Mouse (Mus musculus) stomach, embryonic 16.5 days (tissue): ENCODE data around the gene Hck. TPM values are rescaled to one million over a fixed set of nuclear protein-coding genes. Genes with fewer than 3 reads are reported as not detected.

ENCODE experiments used
- ATAC-seq: fragments of 200-750 bp; cut with Nextera tagmentation; 2 replicates; pipeline ENCODE4 v1.8.0; 2017; ENCODE audit warnings: moderate number of reproducible peaks, moderate TSS enrichment; ENCODE audit not compliant: insufficient read depth, low FRiP score
- H3K27ac ChIP-seq: fragments of 300-500 bp; sonication (generic); 2 replicates; pipeline ENCODE4 v1.5.1; 2014; ENCODE audit warnings: low read length
- H3K27me3 ChIP-seq: fragments of 300-500 bp; sonication (generic); 2 replicates; pipeline ENCODE4 v1.6.1; 2014; ENCODE audit warnings: low read length, control low read depth, mixed read lengths; ENCODE audit not compliant: control insufficient read depth, insufficient read depth
- H3K36me3 ChIP-seq: fragments of 300-500 bp; sonication (generic); 2 replicates; pipeline ENCODE4 v1.6.1; 2014; ENCODE audit warnings: low read length; ENCODE audit not compliant: control insufficient read depth, insufficient read depth
- H3K4me1 ChIP-seq: fragments of 300-500 bp; sonication (generic); 2 replicates; pipeline ENCODE4 v1.6.1; 2014; ENCODE audit warnings: low read length, control low read depth, mixed read lengths; ENCODE audit not compliant: control insufficient read depth, insufficient read depth
- H3K4me2 ChIP-seq: fragments of 300-500 bp; sonication (generic); 2 replicates; pipeline ENCODE4 v1.6.1; 2014; ENCODE audit warnings: low read depth, low read length, mixed read lengths
- H3K4me3 ChIP-seq: fragments of 300-500 bp; sonication (generic); replicated peaks from 2 replicates; pipeline ENCODE4 v1.5.1; 2014; ENCODE audit warnings: mild to moderate bottlenecking, low read length
- H3K9ac ChIP-seq: fragments of 300-500 bp; sonication (generic); 2 replicates; pipeline ENCODE4 v1.6.1; 2014; ENCODE audit warnings: low read length
- H3K9me3 ChIP-seq: fragments of 300-500 bp; sonication (generic); replicated peaks from 2 replicates; pipeline ENCODE4 v1.6.1; 2016; ENCODE audit warnings: low read length, control low read depth; ENCODE audit not compliant: control insufficient read depth
- WGBS: fragments of 180-500 bp; shearing (Covaris S2); extraction: QIAGEN DNeasy Blood & Tissue Kit; methylation state at CpG from one replicate; pipeline ENCODE4 v1.1.7; 2014; 5-methylcytosine and 5-hydroxymethylcytosine counted together
- polyA plus RNA-seq: library from polyadenylated mRNA; unstranded; fragments of >200 nt; fragmentation: Nextera tagmentation; extraction: Ambion mirVana; gene quantifications from 2 replicates; pipeline ENCODE4 v1.2.1, GENCODE M21; 2015

Hck gene
- polyA plus RNA-seq, 1 experiment from 2014 or later, result 6.2 TPM

DNA sequence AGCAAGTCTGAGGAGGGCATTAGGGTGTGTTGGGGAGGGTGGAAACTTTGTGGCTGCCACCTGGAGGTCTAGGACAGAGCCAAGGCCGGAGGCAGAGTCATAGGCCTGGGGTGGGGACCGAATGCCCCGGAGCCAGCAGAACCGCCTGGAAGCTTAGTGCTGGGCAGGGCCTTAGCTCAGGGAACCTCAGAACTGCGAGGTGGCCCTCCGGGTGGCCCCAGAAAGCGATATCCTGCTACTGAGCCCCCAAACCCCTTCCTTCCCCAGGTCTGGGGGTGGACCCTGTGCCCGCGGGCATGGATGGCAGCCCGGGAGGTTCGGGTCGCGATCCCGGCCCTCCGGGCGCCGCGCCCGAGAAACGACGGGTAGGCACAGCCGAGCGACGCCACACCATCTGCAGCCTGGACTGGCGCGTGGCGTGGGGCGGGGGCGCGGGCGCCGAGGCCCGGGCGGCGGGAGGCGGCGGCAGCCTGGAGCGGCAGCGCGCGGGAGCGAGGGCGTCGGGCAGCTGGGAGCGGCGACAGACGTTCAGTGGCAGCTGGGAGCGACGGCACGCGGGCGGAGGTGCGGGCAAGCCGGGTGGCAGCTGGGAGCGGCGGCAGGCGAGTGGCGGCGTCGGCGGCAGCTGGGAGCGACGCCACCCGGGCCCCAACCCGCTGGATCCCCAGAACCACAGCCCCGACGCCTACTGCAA is 36.6 kb upstream of the Hck start:
- Histone ChIP-seq H3K9me3 (no peaks in the 10 kb centered on the region), H3K9ac (peak overlapping the region; percentile 59), H3K36me3 (no peaks in the 10 kb centered on the region), H3K27ac (no peak overlapping the region), H3K27me3 (peaks cover 58% of the 10 kb centered on the region), H3K4me1 (0 out of 2 replicates have a peak, but pooled peaks cover 5% of the 10 kb centered on the region), H3K4me3 (peak overlapping the region; percentile 36), H3K4me2 (peak overlapping the region; percentile 54)
- WGBS, result 12% methylated on average over 67 of the region's 67 CpGs
- no peak for ATAC-seq

GRCm38 (mm10) chr2:153074651-153075050 is 33.6 kb upstream of the Hck start:
- H3K27ac ChIP-seq, result no peak overlapping the region
- no peaks in the 10 kb centered on the region for H3K36me3 ChIP-seq
- ATAC-seq, result no peak
- H3K4me1 ChIP-seq, result 0 out of 2 replicates have a peak, but pooled peaks cover 5% of the 10 kb centered on the region
- H3K4me2 ChIP-seq, result no peak overlapping the region
- WGBS, result 84% methylated on average over 10 of the region's 10 CpGs
- no peak overlapping the region for H3K9ac ChIP-seq
- no peaks in the 10 kb centered on the region for H3K9me3 ChIP-seq
- peaks cover 43% of the 10 kb centered on the region for H3K27me3 ChIP-seq
- H3K4me3 ChIP-seq, result no peak overlapping the region

- peak; percentile 25; the same call in 1 of the 2 replicates for ATAC-seq
- peaks cover 29% of the 10 kb centered on the region for H3K27me3 ChIP-seq
These were observed 32.3 kb upstream of the Hck start for GRCm38 (mm10) chr2:153075961-153076360.

DNA sequence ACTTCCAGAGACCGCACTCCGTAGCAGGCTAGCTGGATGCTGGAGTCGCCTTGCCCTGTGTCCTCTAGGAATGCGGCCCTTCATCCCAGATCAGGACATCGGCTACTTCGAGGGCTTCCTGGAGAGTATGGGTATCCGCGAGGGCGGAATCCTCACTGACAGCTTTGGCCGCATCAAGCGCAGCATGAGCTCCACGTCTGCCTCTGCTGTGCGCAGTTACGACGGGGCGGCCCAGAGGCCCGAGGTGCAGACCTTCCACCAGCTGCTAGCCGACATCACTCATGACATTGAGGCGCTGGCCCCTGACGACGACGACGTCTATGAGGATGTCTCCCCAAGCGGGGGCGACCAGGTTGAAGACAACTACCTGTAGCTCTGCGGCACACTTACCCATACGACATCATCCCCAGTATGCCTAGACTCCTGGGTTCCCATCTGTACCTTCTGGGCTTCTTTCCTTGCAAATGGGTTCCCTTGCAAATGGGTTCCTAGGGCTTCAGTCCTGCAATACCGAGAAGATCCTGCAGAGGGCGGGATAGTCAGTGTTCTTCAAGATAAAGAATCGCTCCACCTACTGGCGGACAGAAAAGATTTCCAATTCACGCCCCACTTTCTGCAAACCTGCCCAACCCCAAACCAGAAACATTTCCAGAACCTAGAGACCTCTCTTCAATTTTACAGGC is 27.3 kb upstream of the Hck start:
- Histone ChIP-seq H3K9ac (no peak overlapping the region), H3K4me2 (0 out of 2 replicates have a peak overlapping the region, but pooled peaks have one; percentile 21), H3K4me1 (no peaks in the 10 kb centered on the region), H3K27me3 (no peaks in the 10 kb centered on the region), H3K27ac (no peak overlapping the region), H3K4me3 (no peak overlapping the region), H3K36me3 (no peaks in the 10 kb centered on the region), H3K9me3 (no peaks in the 10 kb centered on the region)
- ATAC-seq, result no peak
- 37% methylated on average over 32 of the region's 32 CpGs for WGBS

More at GRCm38 (mm10) chr2:153075961-153076360, 32.3 kb upstream of the Hck start:
- H3K4me1 ChIP-seq, result 0 out of 2 replicates have a peak, but pooled peaks cover 5% of the 10 kb centered on the region
- H3K36me3 ChIP-seq, result no peaks in the 10 kb centered on the region
- H3K9me3 ChIP-seq, result no peaks in the 10 kb centered on the region
- 52% methylated on average over 2 of the region's 2 CpGs for WGBS
- H3K9ac ChIP-seq, result no peak overlapping the region
- no peak overlapping the region for H3K27ac ChIP-seq
- H3K4me2 ChIP-seq, result no peak overlapping the region
- H3K4me3 ChIP-seq, result no peak overlapping the region

GRCm38 (mm10) chr2:153081866-153082265 is 26.4 kb upstream of the Hck start:
- Histone ChIP-seq H3K27me3 (no peaks in the 10 kb centered on the region), H3K9ac (no peak overlapping the region), H3K9me3 (no peaks in the 10 kb centered on the region), H3K4me3 (no peak overlapping the region), H3K27ac (no peak overlapping the region), H3K4me2 (no peak overlapping the region), H3K36me3 (no peaks in the 10 kb centered on the region), H3K4me1 (no peaks in the 10 kb centered on the region)
- 73% methylated on average over 6 of the region's 6 CpGs for WGBS
- no peak for ATAC-seq

- no peak for ATAC-seq
- no peaks in the 10 kb centered on the region for H3K9me3 ChIP-seq
- no peak overlapping the region for H3K4me3 ChIP-seq
- H3K9ac ChIP-seq, result no peak overlapping the region
- H3K4me1 ChIP-seq, result no peaks in the 10 kb centered on the region
- H3K4me2 ChIP-seq, result no peak overlapping the region
- no peaks in the 10 kb centered on the region for H3K36me3 ChIP-seq
- 76% methylated on average over 8 of the region's 8 CpGs for WGBS
- H3K27me3 ChIP-seq, result no peaks in the 10 kb centered on the region
- no peak overlapping the region for H3K27ac ChIP-seq
These were observed 25.0 kb upstream of the Hck start for GRCm38 (mm10) chr2:153083275-153083674.

DNA sequence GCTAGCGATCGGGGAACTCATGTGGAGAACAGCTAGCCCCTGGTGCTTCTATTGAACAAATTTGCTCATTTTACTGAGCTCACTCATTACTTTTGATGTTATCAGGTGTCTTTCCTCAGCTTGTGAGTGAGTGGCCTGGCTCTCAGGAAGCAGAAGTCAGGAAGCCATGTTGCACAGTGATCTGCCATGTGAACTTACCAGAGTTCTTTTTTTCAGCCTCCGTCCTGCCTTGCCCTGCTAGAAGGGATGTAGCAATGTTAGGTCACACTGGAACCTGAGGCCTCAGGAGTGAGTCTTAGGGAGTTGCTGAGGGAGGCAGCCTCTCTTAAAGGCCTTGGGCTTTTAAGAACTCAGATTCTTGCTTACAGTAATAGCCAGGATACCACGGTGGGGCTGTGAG is 24.4 kb upstream of the Hck start:
- Histone ChIP-seq H3K4me1 (no peaks in the 10 kb centered on the region), H3K4me2 (no peak overlapping the region), H3K27ac (no peak overlapping the region), H3K36me3 (no peaks in the 10 kb centered on the region), H3K27me3 (no peaks in the 10 kb centered on the region), H3K9ac (no peak overlapping the region), H3K4me3 (no peak overlapping the region), H3K9me3 (no peaks in the 10 kb centered on the region)
- no peak for ATAC-seq
- 67% methylated on average over 4 of the region's 4 CpGs for WGBS

DNA sequence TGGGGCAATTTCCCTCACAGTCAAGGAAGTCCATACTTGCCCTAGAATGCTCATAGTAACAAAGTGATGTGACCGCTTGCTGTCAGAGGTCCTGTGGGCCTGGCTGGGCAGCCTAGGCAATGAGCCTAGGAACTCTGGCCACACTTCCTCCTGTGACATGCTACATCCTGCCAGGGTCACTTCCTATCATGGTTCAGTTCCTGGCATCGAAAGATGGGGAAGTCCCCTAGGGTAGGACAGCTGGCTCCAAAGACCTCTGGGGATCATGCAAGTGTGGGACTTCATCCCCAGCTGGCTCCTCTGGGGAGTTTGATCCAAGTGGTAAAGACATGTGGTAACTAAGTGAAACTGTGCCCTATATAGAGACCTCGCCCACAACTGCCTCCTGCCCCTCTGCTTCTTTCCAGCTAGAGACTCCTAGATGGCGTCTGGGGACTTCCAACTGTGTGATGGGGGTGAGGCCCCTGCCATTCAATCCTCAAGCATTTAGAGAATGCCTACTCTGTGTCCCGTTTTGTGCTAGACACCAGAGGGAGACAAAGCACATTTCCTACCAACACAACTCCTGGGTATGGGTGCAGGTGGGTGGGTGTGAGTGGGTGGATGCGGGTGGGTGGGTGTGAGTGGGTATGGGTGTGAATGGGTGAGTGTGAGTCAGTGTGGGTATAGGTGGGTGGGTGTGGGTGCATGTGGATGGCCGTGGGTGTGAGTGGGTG is 23.8 kb upstream of the Hck start:
- WGBS, result 58% methylated on average over 7 of the region's 7 CpGs
- Histone ChIP-seq H3K4me1 (no peaks in the 10 kb centered on the region), H3K4me3 (no peak overlapping the region), H3K9me3 (no peaks in the 10 kb centered on the region), H3K9ac (no peak overlapping the region), H3K27ac (no peak overlapping the region), H3K36me3 (no peaks in the 10 kb centered on the region), H3K4me2 (no peak overlapping the region), H3K27me3 (no peaks in the 10 kb centered on the region)
- ATAC-seq, result 0 out of 2 replicates have a peak, but pooled peaks have one; percentile 37

GRCm38 (mm10) chr2:153085556-153085955 is 22.7 kb upstream of the Hck start:
- no peak for ATAC-seq
- no peak overlapping the region for H3K9ac ChIP-seq
- H3K4me3 ChIP-seq, result no peak overlapping the region
- H3K9me3 ChIP-seq, result no peaks in the 10 kb centered on the region
- no peak overlapping the region for H3K27ac ChIP-seq
- H3K4me2 ChIP-seq, result no peak overlapping the region
- WGBS, result 84% methylated on average over 6 of the region's 6 CpGs
- no peaks in the 10 kb centered on the region for H3K4me1 ChIP-seq
- no peaks in the 10 kb centered on the region for H3K36me3 ChIP-seq
- no peaks in the 10 kb centered on the region for H3K27me3 ChIP-seq
